Mouse (Mus musculus): ENCODE results near the gene Kcnh1. TPM values are rescaled to one million over a fixed set of nuclear protein-coding genes. Genes with fewer than 3 reads are reported as not detected.

Kcnh1 gene
- polyA plus RNA-seq, 1 experiment = 0.14 TPM

DNA sequence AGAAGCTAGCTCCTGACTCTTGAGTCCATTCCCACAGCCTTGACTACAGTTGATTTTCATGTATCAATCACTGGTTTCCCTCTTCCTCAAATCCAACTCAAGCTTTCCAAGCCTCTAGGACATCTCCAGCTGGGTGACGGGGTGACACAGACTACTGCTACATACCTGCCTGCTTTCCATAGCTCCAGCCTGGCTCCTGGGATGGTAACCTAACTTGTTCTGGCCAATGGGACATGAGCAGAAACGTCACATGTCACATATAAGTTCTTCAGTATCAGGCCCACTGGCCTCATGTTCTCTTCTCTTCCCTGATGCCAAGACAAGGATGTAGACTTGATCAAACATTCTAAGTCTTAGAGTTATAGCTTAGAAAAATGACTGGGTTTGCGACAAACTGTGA, 360.0 kb downstream of the Kcnh1 start:
- Histone ChIP-seq H3K36me3 (ENCODE audit: control insufficient read depth, insufficient read depth, low read length) (no peaks in the 10 kb centered on the region), H3K27me3 (ENCODE audit: control insufficient read depth, insufficient read depth, low read length) (no peaks in the 10 kb centered on the region), H3K4me3 (ENCODE audit: low read depth, low read length) (no peak overlapping the region), H3K27ac (ENCODE audit: insufficient read depth, low read depth, low read length) (no peak overlapping the region), H3K4me1 (ENCODE audit: control insufficient read depth, insufficient read depth, insufficient read length, low read length) (no peaks in the 10 kb centered on the region)
- WGBS = 84% methylated on average over 3 of the region's 3 CpGs
- no peak for TF ChIP-seq POLR2A (IDR thresholded peaks at IDR 0.05; ENCODE audit: low read depth, low read length)

GRCm38 (mm10) chr1:192555516-192555915, 364.9 kb downstream of the Kcnh1 start:
- Histone ChIP-seq H3K27me3 (ENCODE audit: control insufficient read depth, insufficient read depth, low read length) (no peaks in the 10 kb centered on the region), H3K4me1 (ENCODE audit: control insufficient read depth, insufficient read depth, insufficient read length, low read length) (no peaks in the 10 kb centered on the region), H3K4me3 (ENCODE audit: low read depth, low read length) (no peak overlapping the region), H3K27ac (ENCODE audit: insufficient read depth, low read depth, low read length) (no peak overlapping the region), H3K36me3 (ENCODE audit: control insufficient read depth, insufficient read depth, low read length) (no peaks in the 10 kb centered on the region)
- 77% methylated on average over 4 of the region's 4 CpGs for whole genome bisulfite sequencing
- TF ChIP-seq CTCF (IDR thresholded peaks at IDR 0.05; ENCODE audit: extremely low read depth, insufficient read length, insufficient replicate concordance, low read depth, low read length) (no peak), POLR2A (IDR thresholded peaks at IDR 0.05; ENCODE audit: low read depth, low read length) (no peak)

DNA sequence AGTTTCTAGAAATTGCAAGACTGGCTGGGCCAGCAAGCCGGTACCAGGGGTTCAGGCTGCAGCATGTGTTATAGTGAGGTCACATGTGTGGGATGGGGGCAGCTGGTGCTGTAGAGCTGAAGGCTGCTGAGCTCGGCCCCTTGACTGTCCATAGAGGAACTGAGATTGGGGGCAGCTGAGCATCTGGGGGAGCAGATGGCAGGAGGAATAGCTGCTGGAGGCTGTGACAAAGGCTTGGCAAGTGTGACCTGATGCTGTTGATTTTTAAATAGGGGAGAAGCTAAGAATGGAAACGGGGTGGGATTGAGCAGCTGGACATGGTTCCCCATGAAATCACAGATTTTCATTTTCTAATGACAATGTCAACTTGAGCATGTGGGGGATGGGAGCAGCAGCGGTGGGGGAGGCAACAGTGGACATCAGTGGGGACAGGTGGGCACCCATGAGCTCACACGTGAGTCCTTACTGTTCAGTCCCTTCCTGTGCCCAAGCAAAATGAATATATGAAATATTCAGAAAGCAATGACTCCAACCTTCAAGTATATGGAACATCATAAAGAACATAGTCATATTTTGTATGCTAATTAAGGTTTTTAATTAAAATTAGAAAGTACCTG, 367.5 kb downstream of the Kcnh1 start:
- no peaks in the 10 kb centered on the region for H3K27me3 ChIP-seq (ENCODE audit: control insufficient read depth, insufficient read depth, low read length)
- no peak for TF ChIP-seq POLR2A (IDR thresholded peaks at IDR 0.05; ENCODE audit: low read depth, low read length)
- no peak for TF ChIP-seq CTCF (IDR thresholded peaks at IDR 0.05; ENCODE audit: extremely low read depth, insufficient read length, insufficient replicate concordance, low read depth, low read length)
- no peaks in the 10 kb centered on the region for H3K4me1 ChIP-seq (ENCODE audit: control insufficient read depth, insufficient read depth, insufficient read length, low read length)
- H3K4me3 ChIP-seq (ENCODE audit: low read depth, low read length) = no peak overlapping the region
- H3K36me3 ChIP-seq (ENCODE audit: control insufficient read depth, insufficient read depth, low read length) = no peaks in the 10 kb centered on the region
- WGBS = 75% methylated on average over 5 of the region's 5 CpGs
- H3K27ac ChIP-seq (ENCODE audit: insufficient read depth, low read depth, low read length) = no peak overlapping the region

DNA sequence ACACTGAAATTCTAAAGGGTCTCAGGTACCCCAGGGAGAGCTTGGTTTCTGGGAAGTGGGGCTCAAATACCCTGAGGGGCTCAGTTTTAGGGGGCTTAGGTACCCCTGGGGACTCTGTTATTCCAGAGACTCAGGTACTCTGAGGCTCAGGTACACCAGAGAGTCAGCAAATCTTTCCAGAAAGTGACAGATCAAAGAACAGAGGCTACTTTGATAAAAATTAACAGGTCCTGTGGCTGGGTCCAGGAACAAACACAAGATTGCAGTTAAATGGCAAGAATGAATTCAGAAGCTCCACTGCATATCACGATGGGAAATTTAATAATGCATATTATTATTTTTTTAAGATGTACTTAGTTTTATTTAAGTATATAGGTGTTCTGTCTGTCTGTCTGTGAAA, 368.8 kb downstream of the Kcnh1 start:
- 39% methylated on average over 1 of the region's 1 CpGs for WGBS
- no peak overlapping the region for H3K4me3 ChIP-seq (ENCODE audit: low read depth, low read length)
- no peaks in the 10 kb centered on the region for H3K27me3 ChIP-seq (ENCODE audit: control insufficient read depth, insufficient read depth, low read length)
- TF ChIP-seq POLR2A (IDR thresholded peaks at IDR 0.05; ENCODE audit: low read depth, low read length) (no peak), CTCF (IDR thresholded peaks at IDR 0.05; ENCODE audit: extremely low read depth, insufficient read length, insufficient replicate concordance, low read depth, low read length) (no peak)
- no peaks in the 10 kb centered on the region for H3K36me3 ChIP-seq (ENCODE audit: control insufficient read depth, insufficient read depth, low read length)
- H3K4me1 ChIP-seq (ENCODE audit: control insufficient read depth, insufficient read depth, insufficient read length, low read length) = no peaks in the 10 kb centered on the region
- no peak overlapping the region for H3K27ac ChIP-seq (ENCODE audit: insufficient read depth, low read depth, low read length)

Other genes starting within 250 kb of the Kcnh1 start
- gene Rd3, start 213.4 kb upstream of the Kcnh1 start, polyA plus RNA-seq (2012; rRNA removed) = 0.10 TPM in 1 of 2 replicates, not detected in the other
- gene Traf5, start 98.2 kb upstream of the Kcnh1 start, polyA plus RNA-seq (2012; rRNA removed) = 5.0 and 9.7 TPM in 2 replicates
- 19.9 and 38.0 TPM in 2 replicates for gene Rcor3, start 52.7 kb upstream of the Kcnh1 start, polyA plus RNA-seq (2012; rRNA removed)

Data from small intestine, adult 2 months (tissue).